Mouse (Mus musculus): ENCODE results near the gene Vstm4. TPM values are rescaled to one million over a fixed set of nuclear protein-coding genes. Genes with fewer than 3 reads are reported as not detected.

Vstm4 gene
- total RNA-seq, 2 experiments from 2014 or later: 3.6 to 4.3 TPM

DNA sequence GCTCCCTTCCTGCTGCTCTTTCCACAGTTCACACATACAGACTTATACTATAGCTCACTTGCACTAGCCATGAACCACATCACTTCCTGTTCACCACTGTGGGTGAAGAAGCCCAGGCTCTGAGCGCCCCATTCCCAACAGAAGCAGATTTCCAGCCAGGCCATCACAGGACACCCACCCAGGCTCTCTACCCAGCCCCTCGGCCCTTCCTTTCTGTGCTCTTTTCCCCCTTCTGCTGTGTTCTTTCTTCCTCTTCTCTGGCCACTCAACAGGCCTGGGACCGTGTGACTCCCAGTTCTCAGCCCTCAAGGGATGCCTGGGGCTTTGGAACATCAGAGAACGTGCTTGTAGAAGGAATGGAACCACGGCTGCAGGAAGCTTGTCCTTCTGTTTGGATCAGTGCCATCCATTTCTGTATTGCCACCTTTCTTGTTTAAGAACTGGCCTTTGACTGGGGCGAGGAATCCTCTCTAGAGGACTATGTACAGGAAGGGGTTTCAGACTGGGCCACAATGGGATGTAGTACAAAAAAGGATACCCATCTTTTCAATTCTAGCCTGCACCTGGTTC, 2.5 kb downstream of the Vstm4 start:
- DNase-seq (ENCODE audit: low spot score in 2 of 2): no peak

DNA sequence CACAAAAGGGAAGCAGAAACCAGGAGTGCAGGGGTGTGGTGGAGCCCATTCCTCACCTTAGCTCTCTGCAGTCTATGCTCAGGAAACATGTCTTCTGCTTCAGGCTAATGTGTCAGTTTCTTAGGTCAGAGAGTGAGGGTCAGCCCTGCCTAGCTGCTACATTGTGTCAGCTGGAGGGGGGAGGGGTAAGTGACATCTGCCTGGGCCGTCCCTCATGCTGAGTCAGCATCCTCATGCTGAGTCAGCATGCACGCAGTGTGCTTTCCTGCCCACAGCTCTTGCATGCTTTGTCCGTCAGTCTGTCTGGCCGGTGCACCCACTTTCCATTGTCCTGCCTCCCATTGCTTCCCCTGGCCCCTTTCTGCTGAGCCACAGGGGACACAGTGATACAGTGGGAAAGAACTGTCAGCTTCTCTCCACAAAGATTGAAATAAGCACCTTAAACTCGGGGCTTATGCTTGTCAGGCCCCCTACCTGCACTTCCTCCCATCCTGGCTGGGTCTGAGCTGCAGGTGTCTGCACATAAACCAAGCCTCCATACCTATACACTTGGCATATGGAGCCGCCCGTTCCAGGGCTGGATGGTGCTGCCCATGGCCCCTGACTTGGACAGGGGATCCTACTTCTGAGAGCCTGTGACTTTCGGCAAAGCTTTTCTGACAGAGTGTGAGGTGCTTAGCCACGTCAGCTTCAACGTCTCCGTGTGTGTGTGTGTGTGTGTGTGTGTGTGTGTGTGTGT, 3.4 kb downstream of the Vstm4 start:
- no peak for DNase-seq (ENCODE audit: low spot score in 2 of 2)

DNA sequence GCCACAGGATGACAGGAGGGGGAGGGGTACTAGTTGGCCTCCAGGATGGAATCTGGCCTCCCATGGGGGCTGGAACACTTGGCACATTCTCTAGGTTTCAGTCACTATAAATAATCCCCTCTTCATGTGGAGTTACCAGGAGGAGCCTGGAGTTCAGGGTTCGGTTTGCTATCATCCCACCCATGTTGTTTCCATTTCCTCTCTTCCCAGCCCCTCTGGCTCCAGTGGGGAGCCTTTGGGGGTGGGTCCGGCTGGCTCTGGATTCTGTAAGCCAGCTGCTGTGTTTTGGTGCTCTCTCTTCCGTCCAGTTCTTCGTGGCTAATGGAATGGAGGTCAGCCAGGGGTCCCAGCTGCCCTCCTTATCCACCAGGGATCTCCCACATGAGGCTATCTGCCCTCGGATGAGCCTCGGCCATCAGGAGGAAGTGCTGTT, 4.6 kb downstream of the Vstm4 start:
- no peak for DNase-seq (ENCODE audit: low spot score in 2 of 2)

DNA sequence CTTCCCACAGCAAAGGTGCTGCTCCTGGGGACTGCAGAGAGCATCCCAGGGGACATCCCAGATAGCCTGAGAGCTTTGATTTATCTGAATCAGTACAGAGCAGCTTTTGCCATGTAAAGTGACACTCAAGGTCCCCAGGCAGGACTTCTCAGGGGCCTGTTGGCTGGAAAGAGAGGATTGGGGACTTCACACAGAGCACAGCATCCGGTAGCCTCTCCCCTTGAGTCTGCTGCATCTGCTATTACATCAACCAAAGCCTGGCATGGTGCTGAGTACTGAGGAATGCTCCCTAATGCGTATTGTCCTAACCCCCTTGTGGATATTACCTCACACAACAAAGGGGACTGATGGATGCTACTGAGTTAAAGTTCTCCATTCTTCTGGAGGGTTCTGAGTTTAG, 5.1 kb downstream of the Vstm4 start:
- DNase-seq (ENCODE audit: low spot score in 2 of 2): no peak

DNA sequence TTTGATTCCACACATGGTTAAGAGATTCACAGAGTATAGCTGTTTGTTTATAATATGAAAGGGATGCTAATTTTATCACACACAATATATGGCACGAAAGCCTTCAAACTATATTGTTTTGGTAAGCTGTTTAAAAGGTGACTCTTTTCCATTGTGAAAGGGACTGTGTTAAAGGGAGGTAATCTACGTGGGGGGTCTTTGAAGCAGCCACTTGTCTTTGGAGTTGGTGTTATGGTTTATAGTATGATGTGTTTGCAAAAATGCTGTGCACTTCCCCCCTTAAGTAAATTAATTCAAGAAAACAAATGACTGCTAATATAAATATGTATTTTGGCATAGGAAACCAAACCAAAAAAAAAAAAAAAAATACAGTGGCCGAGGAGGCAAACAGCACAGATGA, 8.8 kb downstream of the Vstm4 start:
- no peak for DNase-seq (ENCODE audit: low spot score in 2 of 2)

DNA sequence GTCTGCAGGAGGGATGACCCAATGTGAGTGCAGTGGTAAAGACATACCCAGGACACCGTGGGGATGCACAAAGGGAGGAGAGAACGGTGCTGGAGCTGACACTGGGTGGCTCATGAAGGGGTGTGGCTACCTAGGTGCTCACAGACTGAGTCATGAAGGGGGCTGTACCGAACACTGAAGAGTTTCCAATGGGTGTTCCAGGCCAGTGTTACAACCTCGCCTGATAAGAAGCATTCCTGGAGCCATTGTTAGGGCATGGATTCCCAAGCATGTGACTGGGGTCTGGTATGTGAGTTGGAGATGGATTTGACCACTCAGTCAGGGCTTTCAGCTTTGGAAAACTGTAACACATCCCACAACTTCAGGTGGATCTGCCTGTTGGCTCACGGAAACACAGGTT, 15.4 kb downstream of the Vstm4 start:
- DNase-seq (ENCODE audit: low spot score in 2 of 2): no peak

DNA sequence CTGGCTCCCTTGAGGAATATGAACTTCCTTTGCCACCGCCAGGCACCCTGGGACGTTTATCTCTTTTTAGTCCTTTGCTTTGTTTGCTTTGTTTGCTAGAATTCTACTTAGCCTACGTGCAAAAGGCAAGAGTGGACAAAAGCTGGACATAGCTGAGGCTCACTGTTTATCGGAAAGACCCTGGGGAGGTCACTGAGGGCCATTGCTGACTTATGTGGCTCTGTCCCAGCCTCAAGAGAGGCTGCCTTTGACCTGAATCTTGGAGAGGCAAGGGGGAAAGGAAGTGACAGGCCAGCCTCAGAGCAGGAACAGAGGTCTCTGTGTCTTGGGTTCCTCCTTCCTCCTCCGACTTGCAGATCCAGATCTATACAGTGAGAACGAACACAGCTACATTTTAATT, 21.0 kb downstream of the Vstm4 start:
- no peak for DNase-seq (ENCODE audit: low spot score in 2 of 2)

DNA sequence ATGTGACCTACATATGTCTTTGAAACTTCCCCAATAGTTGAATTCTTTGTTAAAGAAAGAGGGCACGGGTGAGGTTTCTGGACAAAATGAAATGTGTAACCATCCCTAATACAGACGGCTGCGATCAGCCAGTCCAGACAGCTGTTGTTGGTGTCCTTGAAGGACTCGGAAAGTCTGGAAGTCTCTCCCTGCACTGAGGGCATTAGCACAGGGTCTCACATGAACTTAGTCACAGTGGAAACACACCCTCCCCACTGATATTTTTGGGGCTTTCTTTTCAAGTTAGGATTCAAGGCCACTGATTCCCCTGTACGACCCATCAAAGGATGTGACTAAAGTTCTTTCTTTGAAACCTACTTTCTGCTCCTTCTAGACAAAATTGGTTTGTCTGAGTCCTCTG, 23.8 kb downstream of the Vstm4 start:
- no peak for DNase-seq (ENCODE audit: low spot score in 2 of 2)

DNA sequence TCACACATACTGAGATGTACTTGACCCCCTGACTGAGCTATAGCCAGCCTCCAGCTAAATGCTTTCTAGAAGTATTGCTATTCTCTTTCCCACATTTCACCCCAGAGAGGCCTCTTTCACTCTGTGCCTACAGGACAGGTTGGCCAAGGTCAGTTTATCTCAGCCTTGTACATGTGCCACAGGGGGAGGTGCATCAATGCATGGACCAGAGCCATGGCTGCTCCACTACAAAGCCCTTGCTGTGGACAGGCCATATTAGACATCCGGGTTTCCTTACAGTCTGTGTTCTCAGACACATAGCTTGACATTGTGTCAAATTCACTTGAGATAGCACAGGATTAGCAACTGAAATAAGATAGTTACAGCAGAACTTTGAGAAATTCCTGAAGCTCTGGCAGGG, 25.1 kb downstream of the Vstm4 start:
- no peak for DNase-seq (ENCODE audit: low spot score in 2 of 2)

DNA sequence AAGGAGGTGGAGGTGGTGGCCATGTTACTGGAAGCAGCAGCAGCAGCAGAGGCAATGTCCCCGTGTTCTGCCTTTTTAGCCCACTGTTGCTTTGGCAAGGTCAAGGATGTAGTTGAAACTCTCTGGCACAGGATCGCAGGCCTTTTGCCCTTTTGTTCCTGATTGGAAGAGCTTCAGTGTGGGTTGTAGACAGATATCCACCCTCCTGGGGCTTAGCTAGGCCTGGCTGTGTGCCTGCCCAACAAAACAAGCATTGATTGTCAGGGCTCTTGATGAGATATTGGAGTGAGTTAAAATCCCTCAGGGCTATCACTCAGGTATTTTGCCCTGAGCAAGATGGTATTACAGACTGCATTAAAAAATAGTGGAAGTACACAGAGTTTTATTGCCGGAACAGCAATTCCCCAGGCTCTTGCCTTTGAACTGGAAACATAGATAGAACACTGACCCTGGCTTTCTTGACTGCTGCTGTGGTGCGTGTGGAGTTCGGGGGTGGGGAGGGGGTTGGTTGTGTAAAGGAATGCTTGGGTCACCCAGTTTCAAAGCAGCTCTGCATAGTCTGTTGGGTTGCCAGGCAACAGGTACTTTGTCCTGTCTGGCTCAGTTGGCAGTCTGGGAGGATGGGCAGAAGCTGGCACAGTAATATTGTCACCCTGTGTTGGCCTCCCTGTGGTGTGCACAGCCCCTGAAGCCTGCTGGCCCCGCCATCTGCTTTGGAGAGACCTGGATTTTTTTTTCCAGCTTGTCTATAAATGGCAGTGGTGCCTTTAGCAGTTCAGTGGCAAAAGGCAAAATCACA, 32.5 kb downstream of the Vstm4 start:
- DNase-seq (ENCODE audit: low spot score in 2 of 2): peak; percentile 16 to 47

DNA sequence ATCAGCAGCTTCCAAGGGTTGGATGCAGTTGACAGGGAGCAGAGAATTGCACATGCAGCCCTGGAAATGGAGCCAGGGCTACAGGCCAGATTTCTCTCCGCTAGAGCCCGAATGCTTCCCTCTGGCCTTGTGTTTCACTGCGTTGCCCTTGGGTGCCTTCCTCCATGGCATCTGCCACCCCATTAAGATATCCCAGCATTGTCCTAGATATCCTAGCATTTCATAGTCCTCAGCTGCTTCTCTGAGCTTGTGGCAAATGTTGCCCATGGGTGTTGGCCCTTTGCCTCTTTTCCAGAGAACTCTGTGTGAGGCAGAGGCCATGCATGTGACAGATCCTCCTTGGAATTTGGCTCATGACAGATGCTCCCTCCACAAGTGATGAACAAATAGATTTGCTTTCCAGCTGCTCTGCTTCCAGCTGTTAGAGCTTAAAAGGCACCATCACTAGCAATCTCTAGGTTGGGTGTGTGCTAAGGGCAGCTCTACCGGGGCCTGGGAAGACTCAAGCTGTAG, 37.8 kb downstream of the Vstm4 start:
- DNase-seq (ENCODE audit: low spot score in 2 of 2): no peak

DNA sequence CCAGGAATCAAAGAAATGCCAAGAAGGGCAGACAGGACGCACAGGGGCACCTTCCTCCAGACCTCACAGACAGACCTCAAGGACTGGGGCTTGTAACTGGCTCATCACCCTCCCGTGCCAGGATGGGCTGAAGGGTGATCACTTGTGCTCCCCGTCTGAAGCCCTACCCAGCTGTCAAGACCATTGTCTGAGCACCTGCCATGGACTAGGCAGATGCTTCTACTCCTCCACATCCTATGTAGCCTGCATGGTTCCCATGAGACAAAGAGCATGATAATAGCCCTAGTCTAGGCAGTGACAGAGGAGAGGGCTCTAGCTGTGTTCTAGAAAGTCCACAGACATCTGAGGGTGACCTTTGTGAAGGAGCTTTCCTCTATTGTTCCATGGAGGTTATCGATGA, 38.3 kb downstream of the Vstm4 start:
- DNase-seq (ENCODE audit: low spot score in 2 of 2): no peak

DNA sequence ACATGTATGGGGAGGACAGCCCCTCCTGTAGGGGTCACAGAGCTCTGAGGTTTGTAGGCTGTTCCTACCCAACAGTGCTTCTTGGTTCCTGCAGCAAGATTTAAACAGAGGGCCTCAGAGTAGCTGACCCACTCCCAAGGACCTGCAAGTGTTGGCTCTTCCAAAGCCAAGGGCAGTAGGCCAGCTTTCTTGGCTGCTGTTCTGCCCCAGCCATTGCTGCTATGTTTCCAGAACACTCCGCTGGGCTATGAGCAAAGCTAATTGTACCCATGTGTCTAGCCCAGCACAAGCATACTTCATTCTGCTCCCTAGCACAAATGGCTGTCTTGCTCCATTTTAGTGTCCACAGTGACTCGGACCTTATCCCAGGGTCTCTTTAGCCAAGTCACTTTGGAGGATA, 40.3 kb downstream of the Vstm4 start:
- DNase-seq (ENCODE audit: low spot score in 2 of 2): peak in 1 of 2 experiments; percentile 69

DNA sequence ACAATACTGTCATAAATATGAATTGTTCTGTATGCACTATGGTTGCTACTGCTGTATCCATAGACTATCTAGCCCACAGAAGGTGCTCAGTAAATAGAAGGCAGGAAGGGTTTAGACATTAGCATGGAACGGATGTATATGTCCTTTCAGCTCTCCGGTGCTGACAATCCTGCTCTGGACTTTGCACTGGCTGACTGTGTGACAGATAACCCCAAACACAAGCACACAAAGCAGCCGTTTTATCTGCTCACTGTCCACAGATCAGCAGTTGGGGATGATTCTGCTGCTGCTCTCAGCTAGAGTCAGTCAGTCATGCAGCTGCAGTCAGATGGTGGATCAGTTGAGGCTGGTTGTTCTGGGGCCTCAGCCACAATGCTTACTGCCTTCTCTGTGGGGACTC, 46.6 kb downstream of the Vstm4 start:
- DNase-seq (ENCODE audit: low spot score in 2 of 2): no peak

DNA sequence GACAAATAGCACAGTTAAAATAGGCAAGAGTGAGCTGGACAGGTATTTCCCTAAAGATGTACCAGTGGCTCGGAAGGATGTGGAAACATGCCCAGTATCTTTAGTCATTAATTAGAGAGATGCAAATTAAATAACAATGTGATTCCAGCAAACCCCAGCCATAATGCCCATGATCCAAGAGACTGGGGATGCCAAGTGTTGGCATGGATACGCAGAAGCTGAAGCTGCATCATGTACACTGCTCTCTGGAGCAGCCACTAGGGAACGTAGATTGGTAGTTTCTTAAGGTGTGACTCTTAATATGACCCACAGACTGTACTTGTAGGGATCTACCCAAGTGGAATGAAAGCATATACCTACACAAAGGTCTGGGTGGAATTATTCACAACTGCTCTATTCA, 50.0 kb downstream of the Vstm4 start:
- DNase-seq (ENCODE audit: low spot score in 2 of 2): no peak

DNA sequence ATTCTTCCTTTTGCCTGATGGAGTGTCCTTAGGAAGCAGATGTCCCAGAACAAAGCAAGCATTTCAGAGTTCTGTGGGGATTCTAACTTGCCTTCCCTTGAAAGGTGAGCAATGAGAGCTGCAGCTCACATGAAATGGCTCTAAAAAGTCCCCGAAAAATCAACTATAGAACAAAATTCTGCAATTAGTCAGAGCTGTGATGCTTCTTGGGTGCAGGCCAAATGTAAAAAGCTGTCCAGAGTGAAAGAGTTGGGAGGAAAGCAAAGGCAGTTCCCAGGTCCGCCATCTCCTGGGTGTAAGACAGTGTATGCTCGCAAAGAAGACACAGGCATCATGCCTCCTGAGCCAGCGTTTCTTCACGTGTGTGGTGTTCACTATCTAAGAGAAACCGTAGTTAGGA, 52.6 kb downstream of the Vstm4 start:
- DNase-seq (ENCODE audit: low spot score in 2 of 2): no peak

DNA sequence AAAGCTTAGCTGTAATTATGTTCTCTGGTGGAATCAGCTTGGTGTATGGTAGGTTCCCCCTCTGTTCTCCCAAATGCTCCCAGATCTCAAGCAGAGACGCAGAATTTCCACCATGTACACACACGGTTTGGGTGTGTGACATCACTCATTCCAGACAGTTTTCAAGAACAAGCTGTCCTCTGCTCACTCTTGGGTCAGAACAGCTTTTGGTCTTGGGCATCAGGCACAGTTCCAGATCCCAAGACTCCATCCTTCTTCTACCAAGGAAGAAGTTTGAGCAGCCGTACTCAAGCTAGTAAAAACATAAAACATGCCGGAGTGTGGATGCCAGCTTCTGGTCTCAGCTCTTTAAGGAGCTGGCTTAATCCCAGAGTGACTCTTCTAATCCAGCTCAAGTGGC, 54.6 kb downstream of the Vstm4 start:
- no peak for DNase-seq (ENCODE audit: low spot score in 2 of 2)

DNA sequence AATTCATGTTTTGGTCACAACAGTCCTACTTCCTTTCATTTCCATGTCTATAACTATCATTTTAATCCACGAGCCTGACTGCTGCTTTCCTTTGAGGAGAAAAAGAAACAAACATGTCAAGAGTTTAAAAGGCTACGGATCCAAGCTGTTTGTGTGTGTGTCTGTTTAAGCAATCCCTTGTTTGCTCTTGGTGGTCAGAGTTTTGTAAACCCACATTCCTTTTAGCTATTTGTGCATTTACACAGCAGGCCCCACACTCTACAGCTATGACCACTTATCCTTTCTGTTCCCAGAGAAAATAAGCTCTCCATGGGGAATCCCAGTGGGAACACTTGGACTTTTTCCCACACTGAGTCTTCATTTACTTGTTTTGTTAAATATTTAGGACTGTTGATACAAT, 58.8 kb downstream of the Vstm4 start:
- DNase-seq (ENCODE audit: low spot score in 2 of 2): no peak

DNA sequence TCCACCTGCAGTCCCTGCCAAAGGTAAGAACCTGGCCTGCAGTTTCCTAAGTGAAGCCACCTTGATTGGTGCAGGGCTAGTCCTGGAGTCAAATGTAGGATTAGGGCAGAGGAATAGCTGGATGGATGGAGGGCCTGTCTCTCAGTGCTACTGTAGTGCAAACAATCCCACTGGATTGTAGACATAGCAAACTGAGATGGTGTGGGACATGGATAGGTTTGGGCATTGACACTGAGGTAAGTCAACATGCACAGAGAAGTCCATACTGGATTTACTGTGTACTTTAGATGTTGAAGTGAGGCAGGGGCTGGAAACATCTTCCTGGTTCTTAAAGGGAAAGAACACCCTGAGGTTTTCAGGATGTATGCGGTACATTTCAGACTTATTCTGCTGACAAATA, 61.4 kb downstream of the Vstm4 start:
- DNase-seq (ENCODE audit: low spot score in 2 of 2): no peak

DNA sequence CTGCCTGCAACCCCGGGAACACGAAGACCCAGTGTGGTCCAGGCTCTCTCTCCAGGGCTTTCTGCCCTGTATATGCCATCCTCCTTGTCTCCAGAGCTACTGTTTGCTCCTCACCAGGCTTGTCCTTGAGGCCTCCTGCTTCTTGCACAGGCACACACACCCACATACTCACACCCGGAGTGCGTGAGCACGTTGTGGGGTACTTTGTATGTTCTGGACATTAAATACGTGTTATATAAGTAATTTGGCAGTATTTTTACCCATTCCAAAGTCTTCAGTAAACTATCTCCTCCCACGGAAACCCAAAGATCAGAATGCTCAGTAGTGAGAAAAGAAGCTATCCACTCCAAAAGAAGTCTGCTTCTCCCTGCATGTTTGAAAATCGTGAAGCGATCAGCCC, 67.3 kb downstream of the Vstm4 start:
- DNase-seq (ENCODE audit: low spot score in 2 of 2): no peak

DNA sequence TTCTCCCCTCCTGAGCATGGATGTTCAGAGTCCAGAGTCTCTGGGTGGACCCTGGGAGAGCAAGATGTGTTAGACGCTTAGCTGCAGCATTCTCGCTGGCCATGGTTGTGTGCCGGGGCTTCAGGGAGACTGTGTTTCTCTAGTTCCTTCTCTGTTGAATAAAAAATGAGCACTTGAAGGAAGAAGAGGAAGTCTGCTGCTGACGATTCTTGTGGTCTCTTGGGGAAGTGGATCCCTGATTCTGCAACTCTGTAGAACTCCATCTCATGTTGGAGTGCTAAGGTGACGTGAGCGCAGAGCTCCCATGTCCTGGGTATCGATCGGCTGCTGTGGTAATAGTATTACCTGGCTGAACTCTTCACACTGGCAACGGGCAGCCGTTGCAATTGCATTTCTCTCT, 75.2 kb downstream of the Vstm4 start:
- no peak for DNase-seq (ENCODE audit: low spot score in 2 of 2)

DNA sequence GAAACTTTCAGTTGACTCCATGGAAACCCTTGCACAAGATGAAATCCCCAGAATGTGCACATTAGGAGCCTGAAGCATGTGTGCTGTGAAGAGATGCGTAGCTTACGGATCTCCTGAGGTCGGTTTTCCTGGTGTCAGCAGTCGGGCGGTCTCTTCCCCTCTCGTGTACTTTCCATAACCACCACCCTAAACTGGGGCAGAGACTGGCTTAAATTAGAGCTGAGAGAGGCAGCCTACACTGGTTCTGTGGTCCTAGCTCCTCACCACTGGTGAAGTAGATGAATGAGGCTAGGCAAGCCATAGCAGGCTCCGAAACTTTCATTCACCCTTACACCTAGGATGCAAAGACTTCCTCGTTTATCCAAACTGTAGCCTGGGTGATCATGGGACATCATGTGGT, 75.7 kb downstream of the Vstm4 start:
- no peak for DNase-seq (ENCODE audit: low spot score in 2 of 2)
